In genomic region chr1:166821146-166821545, GRCm38 (mm10) we compare ENCODE assay signal across 16 mouse cellular contexts.
DNase-seq lines count a peak whose midpoint lies in the region; ATAC-seq and TF ChIP-seq lines count a peak whose summit lies in the region.
"Had no signal": no experiment of that assay in that cellular context is flagged by ENCODE, and none has a peak within 500 bp of the region (broad histone marks: within the 10 kb centered on the region; RNA-seq: fewer than 3 reads in every experiment).

No protein-coding gene starts in this region.

- DNase-seq in layer of hippocampus, adult 2 months (ENCODE audit: low spot score in 2 of 2): no peak
- no peak for DNase-seq in layer of hippocampus, postnatal 36 days
- DNase-seq in B cell, adult 2 months: peak; percentile 16 to 20
- peak; percentile 51 for DNase-seq in ES-CJ7 (ENCODE audit: low read depth, low spot score)
- no peak for DNase-seq in adrenal gland, postnatal 36 days
- DNase-seq: adrenal gland, postnatal 10 days; cerebellum, postnatal 10 days; heart, postnatal 4 days; kidney, adult 18-20 months; lung, postnatal 10 days; midbrain, embryonic 14.5 days had no signal

- no peak overlapping the region for H3K27ac ChIP-seq in layer of hippocampus, adult 2 months
- H3K27ac ChIP-seq in embryonic fibroblast, embryonic 13.5 days (ENCODE audit: insufficient read depth, low read length): no peak overlapping the region
- H3K27ac ChIP-seq: embryonic facial prominence, embryonic 13.5 days; neural tube, embryonic 13.5 days had no signal

- TF ChIP-seq POLR2A in embryonic fibroblast, embryonic 13.5 days (IDR thresholded peaks at IDR 0.05; ENCODE audit: low read depth, low read length): no peak

- no peaks in the 10 kb centered on the region for H3K4me1 ChIP-seq in embryonic fibroblast, embryonic 13.5 days (ENCODE audit: control insufficient read depth, insufficient read depth, low read length)

- TF ChIP-seq CTCF in layer of hippocampus, adult 2 months (conservative IDR thresholded peaks at IDR 0.05): peak; percentile 43
- peak; percentile 41; the same call in 1 of the 2 replicates for TF ChIP-seq CTCF in embryonic fibroblast, embryonic 13.5 days (IDR thresholded peaks at IDR 0.05; ENCODE audit: borderline replicate concordance, insufficient read depth, low read length)

- no peak overlapping the region for H3K4me3 ChIP-seq in layer of hippocampus, adult 2 months
- no peak overlapping the region for H3K4me3 ChIP-seq in embryonic fibroblast, embryonic 13.5 days (ENCODE audit: insufficient read depth, low read length)
- H3K4me3 ChIP-seq: embryonic facial prominence, embryonic 13.5 days; neural tube, embryonic 13.5 days had no signal

- ATAC-seq in inflammation-experienced regulatory T-cells, adult 6 months: no peak
- ATAC-seq: forebrain, embryonic 16.5 days had no signal

Comparison
In these comparisons a context has a peak if more than half of its experiments do, and no peak if none do; other contexts are left out.
1. DNase-seq: peak in B cell, adult 2 months (2 of 2) and ES-CJ7 (single experiment); none in layer of hippocampus, adult 2 months (0 of 2), layer of hippocampus, postnatal 36 days (0 of 2) and adrenal gland, postnatal 36 days (0 of 2).